Mouse (Mus musculus) olfactory bulb, adult 2 months (tissue): ENCODE data around the gene Kcnj9.

Source experiments
- CTCF ChIP-seq: fragments of 200-500 bp; IDR thresholded peaks from 2 replicates; pipeline ENCODE4 v1.5.1; 2012; ENCODE audit warnings: low read depth, mild to moderate bottlenecking, low read length, moderate library complexity; ENCODE audit not compliant: insufficient read depth
- POLR2A ChIP-seq: fragments of 200-500 bp; IDR thresholded peaks from 2 replicates; pipeline ENCODE4 v1.6.1; 2012; ENCODE audit warnings: mild to moderate bottlenecking, low read depth, low read length, moderate library complexity; ENCODE audit not compliant: insufficient read depth

DNA sequence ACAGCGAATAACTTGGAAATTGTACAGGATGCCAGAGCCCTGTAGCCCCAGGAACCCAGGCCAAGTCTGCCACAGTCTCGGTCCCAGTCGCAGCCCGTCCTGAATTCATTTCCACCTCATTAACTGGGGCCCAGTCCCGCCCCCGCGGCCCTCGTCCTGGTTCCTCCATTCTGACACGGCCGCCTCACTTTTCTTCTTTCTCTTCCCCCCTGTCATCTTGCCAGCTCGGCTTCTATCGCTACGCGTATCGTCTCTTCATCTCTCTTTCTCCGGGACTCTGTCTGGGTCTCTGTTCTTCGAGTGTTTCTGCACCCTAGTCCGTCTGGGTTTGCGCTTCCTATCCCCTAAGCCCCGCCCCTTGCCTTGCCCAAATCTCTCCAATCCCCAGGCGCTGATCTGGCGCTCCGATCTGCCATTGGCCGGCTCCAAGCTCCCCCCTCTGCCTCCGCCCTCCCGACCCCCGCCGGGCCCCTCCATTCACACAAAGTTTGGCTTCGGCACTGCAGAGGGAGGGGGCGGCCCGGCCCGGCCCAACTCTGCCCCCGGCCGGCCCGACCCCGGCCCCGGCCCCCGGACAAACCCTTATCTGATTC lies 11.7 kb upstream of the Kcnj9 start, which contains the start of gene Kcnj10:
- TF ChIP-seq POLR2A: no peak
- no peak for TF ChIP-seq CTCF
